Mouse (Mus musculus): ENCODE measurements around the gene Msx3. TPM values are rescaled to one million over a fixed set of nuclear protein-coding genes. Genes with fewer than 3 reads are reported as not detected.

The Msx3 gene
- not detected in 2 replicates for polyA plus RNA-seq (2015; fragmentation: Nextera tagmentation; extraction: Ambion mirVana)

- ATAC-seq (replicated peaks; ENCODE audit: low FRiP score), result peak; percentile 19; the same call in 1 of the 2 replicates
- Histone ChIP-seq H3K27ac (no peak within 1 kb of the TSS), H3K4me1 (peaks cover 25% of the 10 kb centered on the region), H3K27me3 (peaks cover 96% of the 10 kb centered on the region), H3K9me3 (replicated peaks) (no peaks in the 10 kb centered on the region), H3K9ac (peak within 1 kb of the TSS; percentile 23; the same call in 1 of the 2 replicates), H3K36me3 (no peaks in the 10 kb centered on the region), H3K4me3 (replicated peaks) (peak within 1 kb of the TSS; percentile 43), H3K4me2 (peak within 1 kb of the TSS; percentile 75)
- under 1% methylated on average over 56 of the region's 56 CpGs for WGBS
Measured at GRCm38 (mm10) chr7:140048361-140049114, at the start of gene Msx3. Msx3 (minus strand) TSS chr7:140049089.

DNA sequence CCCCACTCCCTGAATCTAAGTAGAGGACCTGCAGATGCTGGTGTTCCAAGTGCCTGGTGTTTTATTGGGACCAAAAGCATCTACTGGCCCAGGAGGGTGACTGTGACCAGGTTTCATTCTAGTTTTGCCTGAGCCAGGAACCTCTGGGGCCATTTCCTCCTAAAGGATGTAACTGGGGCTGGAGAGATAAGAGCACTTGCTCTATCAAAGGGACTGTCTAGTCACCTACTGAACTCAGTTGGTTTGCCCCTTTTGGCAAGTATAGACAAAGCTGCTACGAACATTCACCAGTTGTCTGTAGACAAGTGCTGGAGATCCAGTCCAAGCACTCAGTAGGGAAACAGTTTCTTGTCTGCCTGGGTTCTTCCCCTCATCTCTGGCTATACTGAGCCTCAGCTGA is 49.6 kb upstream of the Msx3 start:
- Histone ChIP-seq H3K9me3 (replicated peaks) (no peaks in the 10 kb centered on the region), H3K4me1 (peaks cover 22% of the 10 kb centered on the region), H3K27me3 (no peaks in the 10 kb centered on the region), H3K4me3 (replicated peaks) (no peak overlapping the region), H3K36me3 (no peaks in the 10 kb centered on the region; the same call in 1 of the 2 replicates), H3K27ac (no peak overlapping the region), H3K9ac (no peak overlapping the region), H3K4me2 (no peak overlapping the region)
- WGBS, result 87% methylated on average over 1 of the region's 1 CpGs
- ATAC-seq (replicated peaks; ENCODE audit: low FRiP score), result no peak

DNA sequence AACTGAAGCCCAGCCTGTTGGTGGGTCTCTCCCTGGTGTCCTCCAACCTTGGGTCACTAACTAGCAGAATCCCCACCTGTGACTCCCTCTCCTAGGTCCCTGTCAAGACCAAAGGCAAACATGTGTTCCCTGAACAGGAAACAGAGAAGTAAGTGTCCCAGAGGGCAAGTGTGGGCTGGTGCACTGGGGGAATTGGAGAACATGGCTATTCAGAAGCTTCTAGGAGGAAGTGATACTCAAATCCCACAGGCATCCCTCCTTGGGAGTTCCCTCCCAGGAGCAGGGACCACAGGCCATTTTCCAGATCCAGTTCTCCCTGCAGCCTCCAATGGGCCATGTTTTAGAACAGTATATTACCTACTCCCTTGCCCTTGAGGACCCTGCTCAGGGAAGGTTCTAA is 47.2 kb upstream of the Msx3 start:
- no peak for ATAC-seq (replicated peaks; ENCODE audit: low FRiP score)
- Histone ChIP-seq H3K9me3 (replicated peaks) (no peaks in the 10 kb centered on the region), H3K4me3 (replicated peaks) (no peak overlapping the region), H3K9ac (no peak overlapping the region), H3K27ac (no peak overlapping the region), H3K4me1 (peaks cover 9% of the 10 kb centered on the region), H3K4me2 (no peak overlapping the region), H3K36me3 (no peaks in the 10 kb centered on the region; the same call in 1 of the 2 replicates), H3K27me3 (no peaks in the 10 kb centered on the region)

GRCm38 (mm10) chr7:140095556-140095955 is 46.7 kb upstream of the Msx3 start:
- H3K9me3 ChIP-seq (replicated peaks), result no peaks in the 10 kb centered on the region
- H3K36me3 ChIP-seq, result no peaks in the 10 kb centered on the region; the same call in 1 of the 2 replicates
- H3K9ac ChIP-seq, result no peak overlapping the region
- WGBS, result 40% methylated on average over 1 of the region's 1 CpGs
- no peak overlapping the region for H3K4me2 ChIP-seq
- no peaks in the 10 kb centered on the region for H3K27me3 ChIP-seq
- peaks cover 8% of the 10 kb centered on the region for H3K4me1 ChIP-seq
- H3K4me3 ChIP-seq (replicated peaks), result no peak overlapping the region
- 0 out of 2 replicates have a peak, but pooled peaks have one; percentile 7 for ATAC-seq (replicated peaks; ENCODE audit: low FRiP score)
- H3K27ac ChIP-seq, result no peak overlapping the region

- Histone ChIP-seq H3K9me3 (replicated peaks) (no peaks in the 10 kb centered on the region), H3K27me3 (no peaks in the 10 kb centered on the region), H3K4me3 (replicated peaks) (no peak overlapping the region), H3K4me2 (no peak overlapping the region), H3K9ac (no peak overlapping the region), H3K4me1 (peaks cover 8% of the 10 kb centered on the region), H3K36me3 (no peaks in the 10 kb centered on the region; the same call in 1 of the 2 replicates), H3K27ac (0 out of 2 replicates have a peak overlapping the region, but pooled peaks have one; percentile 32)
- WGBS, result 52% methylated on average over 5 of the region's 5 CpGs
- ATAC-seq (replicated peaks; ENCODE audit: low FRiP score), result peak; percentile 57; the same call in 1 of the 2 replicates
Measured at GRCm38 (mm10) chr7:140094954-140095353, 46.1 kb upstream of the Msx3 start.

DNA sequence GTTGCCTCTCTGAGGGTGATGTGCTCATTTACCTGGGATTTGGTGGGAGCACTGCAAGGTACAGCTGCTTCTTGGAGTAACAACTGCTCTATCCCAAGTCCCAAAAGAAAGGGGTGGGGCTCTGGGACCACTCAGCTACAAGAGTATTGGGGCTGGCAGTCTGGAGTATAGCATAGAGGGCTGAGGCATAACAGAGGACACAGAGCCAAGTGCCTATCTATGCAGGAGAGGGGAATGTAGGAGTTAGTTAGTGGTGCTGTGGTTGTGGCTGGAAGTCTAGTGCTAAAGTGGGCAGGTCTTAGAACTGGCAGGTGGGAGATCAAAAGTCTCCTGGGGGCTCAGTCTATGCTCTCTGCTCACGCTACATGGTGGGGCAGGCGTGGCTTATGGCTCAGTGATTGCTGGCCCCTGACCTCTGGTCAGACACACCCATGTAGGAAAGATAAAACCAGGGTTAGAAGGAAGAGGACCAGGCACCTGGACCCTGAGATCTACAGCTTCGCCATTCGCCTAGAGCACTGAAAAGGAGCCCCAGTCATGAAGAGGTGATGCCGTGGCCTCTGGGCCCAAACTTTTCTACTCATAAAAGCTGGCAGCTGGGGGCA is 44.1 kb upstream of the Msx3 start, which contains the start of gene Prap1:
Prap1 (plus strand) TSS at position 472 of the 605 bp plus-strand sequence.
- H3K36me3 ChIP-seq, result no peaks in the 10 kb centered on the region
- H3K4me2 ChIP-seq, result no peak within 1 kb of the TSS
- no peak within 1 kb of the TSS for H3K27ac ChIP-seq
- no peak for ATAC-seq (replicated peaks; ENCODE audit: low FRiP score)
- no peaks in the 10 kb centered on the region for H3K27me3 ChIP-seq
- 59% methylated on average over 5 of the region's 5 CpGs for WGBS
- H3K9ac ChIP-seq, result no peak within 1 kb of the TSS
- H3K4me1 ChIP-seq, result peaks cover 8% of the 10 kb centered on the region
- no peak within 1 kb of the TSS for H3K4me3 ChIP-seq (replicated peaks)
- H3K9me3 ChIP-seq (replicated peaks), result no peaks in the 10 kb centered on the region

- Histone ChIP-seq H3K4me1 (peaks cover 8% of the 10 kb centered on the region), H3K4me3 (replicated peaks) (no peak overlapping the region), H3K9me3 (replicated peaks) (no peaks in the 10 kb centered on the region), H3K27me3 (no peaks in the 10 kb centered on the region), H3K36me3 (no peaks in the 10 kb centered on the region), H3K27ac (no peak overlapping the region), H3K9ac (no peak overlapping the region), H3K4me2 (no peak overlapping the region)
- 74% methylated on average over 10 of the region's 10 CpGs for WGBS
- no peak for ATAC-seq (replicated peaks; ENCODE audit: low FRiP score)
Measured at GRCm38 (mm10) chr7:140090601-140091000, 41.7 kb upstream of the Msx3 start.

DNA sequence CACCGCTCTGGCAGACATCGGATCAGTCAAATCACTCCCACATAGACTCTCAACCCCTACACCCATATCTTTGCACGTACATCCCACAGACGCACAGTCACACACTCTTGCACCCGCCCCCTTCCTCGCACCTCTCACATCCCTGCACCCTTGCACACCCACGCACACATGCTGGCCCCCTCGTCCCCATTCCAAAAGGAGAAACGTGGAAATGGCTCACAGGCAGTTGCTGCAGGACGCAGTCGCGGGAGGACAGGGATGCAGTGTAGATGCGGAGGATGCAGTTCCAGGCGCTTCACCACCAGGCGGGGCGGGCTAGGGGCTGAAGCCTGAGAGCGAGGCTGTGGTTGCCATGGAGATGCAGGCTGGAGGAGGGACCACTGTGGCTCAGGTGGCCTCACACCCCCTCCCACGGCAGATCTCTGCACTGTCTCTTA is 33.4 kb upstream of the Msx3 start, which contains the start of gene Caly:
Caly (minus strand) TSS at position 307 of the 437 bp plus-strand sequence.
- WGBS, result 5% methylated on average over 18 of the region's 18 CpGs
- no peak within 1 kb of the TSS for H3K27ac ChIP-seq
- peaks cover 50% of the 10 kb centered on the region for H3K27me3 ChIP-seq
- H3K4me2 ChIP-seq, result 0 out of 2 replicates have a peak within 1 kb of the TSS, but pooled peaks have one; percentile 5
- H3K9ac ChIP-seq, result no peak within 1 kb of the TSS
- H3K4me1 ChIP-seq, result peaks cover 21% of the 10 kb centered on the region
- 0 out of 2 replicates have a peak within 1 kb of the TSS, but pooled peaks have one; percentile 19 for H3K4me3 ChIP-seq (replicated peaks)
- peak; percentile 66 for ATAC-seq (replicated peaks; ENCODE audit: low FRiP score)
- H3K36me3 ChIP-seq, result no peaks in the 10 kb centered on the region
- H3K9me3 ChIP-seq (replicated peaks), result no peaks in the 10 kb centered on the region

- H3K27me3 ChIP-seq, result peaks cover 52% of the 10 kb centered on the region
- 13% methylated on average over 20 of the region's 20 CpGs for WGBS
- H3K4me1 ChIP-seq, result peaks cover 21% of the 10 kb centered on the region
- no peak overlapping the region for H3K4me2 ChIP-seq
- ATAC-seq (replicated peaks; ENCODE audit: low FRiP score), result peak; percentile 50; the same call in 1 of the 2 replicates
- H3K9ac ChIP-seq, result no peak overlapping the region
- H3K9me3 ChIP-seq (replicated peaks), result no peaks in the 10 kb centered on the region
- no peaks in the 10 kb centered on the region for H3K36me3 ChIP-seq
- H3K27ac ChIP-seq, result no peak overlapping the region
- H3K4me3 ChIP-seq (replicated peaks), result peak overlapping the region; percentile 19; the same call in 1 of the 2 replicates
Measured at GRCm38 (mm10) chr7:140081408-140082241, 32.7 kb upstream of the Msx3 start.

- no peaks in the 10 kb centered on the region for H3K9me3 ChIP-seq (replicated peaks)
- peak; percentile 68 for ATAC-seq (replicated peaks; ENCODE audit: low FRiP score)
- H3K4me3 ChIP-seq (replicated peaks), result peak overlapping the region; percentile 19
- peaks cover 21% of the 10 kb centered on the region for H3K4me1 ChIP-seq
- peak overlapping the region; percentile 50 for H3K4me2 ChIP-seq
- no peak overlapping the region for H3K9ac ChIP-seq
- 4% methylated on average over 24 of the region's 24 CpGs for WGBS
- H3K27ac ChIP-seq, result no peak overlapping the region
- H3K27me3 ChIP-seq, result peaks cover 54% of the 10 kb centered on the region
- H3K36me3 ChIP-seq, result no peaks in the 10 kb centered on the region
Measured at GRCm38 (mm10) chr7:140080503-140081156, 31.7 kb upstream of the Msx3 start.

DNA sequence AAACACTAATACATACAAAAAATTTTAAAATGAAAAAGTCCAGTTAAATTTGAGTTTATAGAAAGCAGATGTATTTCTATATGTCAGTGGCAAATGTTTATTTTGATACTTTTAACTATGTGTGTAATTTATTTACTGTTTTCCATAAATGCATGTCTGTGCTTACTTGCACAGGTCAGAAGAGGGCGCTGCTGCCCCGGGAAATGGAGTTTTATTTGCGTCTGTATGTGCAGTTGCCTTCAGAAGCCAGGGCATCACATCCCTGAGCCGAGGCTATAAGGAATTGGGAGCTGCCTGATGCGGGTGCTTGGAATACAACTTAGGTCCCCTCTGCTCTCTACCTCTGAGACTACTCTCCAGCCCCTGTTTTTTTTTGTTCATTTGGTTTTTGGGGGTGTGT is 29.8 kb upstream of the Msx3 start:
- Histone ChIP-seq H3K27ac (no peak overlapping the region), H3K4me2 (no peak overlapping the region), H3K9me3 (replicated peaks) (no peaks in the 10 kb centered on the region), H3K4me1 (peaks cover 21% of the 10 kb centered on the region), H3K9ac (no peak overlapping the region), H3K27me3 (peaks cover 57% of the 10 kb centered on the region), H3K36me3 (no peaks in the 10 kb centered on the region), H3K4me3 (replicated peaks) (no peak overlapping the region)
- 4% methylated on average over 5 of the region's 5 CpGs for WGBS
- ATAC-seq (replicated peaks; ENCODE audit: low FRiP score), result no peak

All from kidney, embryonic 15.5 days (tissue).